Mouse (Mus musculus): ENCODE measurements around the gene Aox3. TPM values are rescaled to one million over a fixed set of nuclear protein-coding genes. Genes with fewer than 3 reads are reported as not detected.

The Aox3 gene
- total RNA-seq, 2 experiments from 2014 or later = 1.8 to 5.3 TPM

DNA sequence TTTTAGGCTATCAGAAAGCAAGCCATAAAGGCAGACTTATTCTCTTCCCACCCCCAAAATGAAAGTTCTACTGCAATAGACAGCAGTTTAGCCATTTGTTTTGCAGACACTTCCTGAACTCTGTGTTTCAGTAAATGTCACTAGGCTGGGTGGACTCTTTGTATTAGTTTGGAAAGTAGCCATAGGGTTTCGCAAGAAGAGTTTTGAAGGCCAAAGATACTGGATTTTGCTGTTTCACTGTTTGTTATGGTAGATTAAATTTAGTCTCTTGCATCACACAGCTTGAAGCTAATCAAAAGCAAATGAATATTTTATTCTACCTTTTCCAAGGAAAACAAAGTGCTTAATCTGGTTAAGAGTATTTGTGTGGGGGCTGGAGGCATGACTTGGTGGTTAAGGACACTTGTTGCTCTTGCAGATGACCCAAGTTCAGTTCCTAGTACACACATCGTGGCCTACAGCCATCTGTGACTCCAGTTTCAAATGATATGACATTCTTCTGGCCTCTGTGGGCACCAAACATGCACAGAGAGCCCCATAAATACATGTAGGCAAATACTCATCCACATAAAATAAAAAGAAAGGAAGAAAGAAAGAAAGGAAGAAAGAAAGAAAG, 11.3 kb upstream of the Aox3 start:
- intact Hi-C loops (cut with DNase I) = no loop called here
- DNase-seq (ENCODE audit: low spot score in 2 of 2) = no peak

DNA sequence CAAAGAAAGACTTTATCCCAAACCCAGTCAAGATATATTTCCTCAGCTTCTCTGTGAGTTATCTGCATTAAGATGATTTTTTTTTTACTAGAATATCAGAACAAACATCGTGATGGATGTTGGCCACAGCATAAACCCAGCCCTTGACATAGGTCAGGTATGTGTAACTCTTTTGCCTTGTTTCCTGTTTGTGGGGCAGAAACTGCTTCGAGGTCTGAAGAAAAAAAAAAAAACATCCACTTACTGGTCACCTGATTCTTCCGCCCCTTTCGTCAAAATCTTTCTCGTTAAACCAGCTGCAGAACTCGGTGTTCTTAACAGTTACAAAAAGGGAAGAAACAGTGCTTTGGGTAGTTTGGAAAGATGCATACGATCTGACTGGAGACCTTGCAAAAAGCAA, 10.4 kb upstream of the Aox3 start:
- intact Hi-C loops (cut with DNase I) = no loop called here
- no peak for DNase-seq (ENCODE audit: low spot score in 2 of 2)

DNA sequence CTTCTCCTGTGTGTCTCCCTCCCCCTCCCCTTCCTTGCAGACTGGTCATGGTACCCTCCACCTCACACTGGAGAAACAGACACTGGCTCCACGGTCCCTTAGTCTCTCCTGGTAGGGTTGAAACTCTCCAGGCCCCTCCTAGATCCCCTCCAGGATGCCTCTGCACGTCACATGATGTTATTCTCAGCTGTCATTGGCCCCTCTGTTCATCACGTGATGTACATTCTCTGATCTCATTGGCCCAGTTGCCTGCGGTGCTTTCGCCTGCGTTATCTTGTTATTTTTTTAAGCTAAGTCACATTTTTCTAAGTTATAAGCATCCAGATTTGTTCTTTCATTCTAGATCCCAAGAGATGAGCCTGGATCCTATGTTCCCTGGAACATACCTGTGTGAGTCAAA, 7.2 kb upstream of the Aox3 start:
- DNase-seq (ENCODE audit: low spot score in 2 of 2) = no peak
- intact Hi-C loops (cut with DNase I) = no loop called here

DNA sequence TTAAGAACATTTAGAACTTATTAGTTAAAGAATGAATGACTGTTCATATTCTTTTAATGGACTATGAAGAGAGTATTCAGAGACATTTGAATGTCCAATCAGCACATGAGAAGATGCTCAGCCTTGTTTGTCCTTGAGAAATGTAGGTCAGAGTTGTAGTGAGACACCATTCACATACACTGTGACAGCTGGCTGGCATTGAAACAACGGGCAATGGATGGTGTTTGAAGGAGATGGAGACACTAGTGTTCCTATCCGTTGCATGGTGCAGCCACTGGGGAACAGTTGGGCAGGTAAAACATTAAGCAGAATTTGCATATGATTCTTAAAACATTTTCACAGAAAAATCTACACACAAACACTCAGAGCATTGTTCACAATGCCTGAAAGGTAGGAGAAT, 5.9 kb upstream of the Aox3 start:
- intact Hi-C loops (cut with DNase I) = no loop called here
- no peak for DNase-seq (ENCODE audit: low spot score in 2 of 2)

DNA sequence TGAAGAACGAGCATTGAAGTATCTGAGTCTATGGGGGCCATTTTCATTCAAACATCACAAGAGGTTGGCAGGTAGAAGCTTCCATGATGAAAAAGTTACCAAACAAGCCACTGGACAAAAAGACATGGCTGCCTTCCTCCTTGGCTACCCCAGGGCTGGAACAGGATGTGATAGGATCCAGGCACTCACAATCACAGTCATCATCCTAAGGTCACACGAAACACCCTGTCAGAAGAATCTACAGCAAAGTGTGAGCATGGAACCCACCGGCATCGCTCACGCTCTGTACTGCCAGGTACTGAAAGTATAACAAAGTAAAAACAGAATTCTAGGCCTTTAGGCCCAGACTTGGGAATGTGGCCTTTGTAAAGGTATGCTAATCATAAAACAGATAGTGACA, 2.7 kb upstream of the Aox3 start:
- no peak for DNase-seq (ENCODE audit: low spot score in 2 of 2)
- intact Hi-C loops (cut with DNase I) = no loop called here

DNA sequence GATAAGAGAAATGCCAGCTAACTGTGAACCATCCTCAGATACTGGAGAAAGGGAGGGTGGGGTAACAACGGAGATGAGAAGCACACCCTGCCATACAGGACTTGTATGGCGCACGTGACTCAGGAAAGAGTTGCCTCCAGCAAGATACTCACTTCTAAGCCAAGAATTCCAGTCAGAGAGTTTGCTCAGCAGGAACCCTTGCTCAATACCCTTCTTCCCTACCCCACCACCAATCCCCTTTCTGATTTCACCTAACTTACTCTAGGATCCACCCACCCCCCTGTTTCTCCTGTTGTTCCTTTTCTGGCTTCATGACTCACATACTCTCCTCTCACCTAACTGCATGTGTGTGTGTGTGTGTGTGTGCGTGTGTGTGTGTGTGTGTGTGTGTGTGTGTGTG, 1.6 kb upstream of the Aox3 start:
- intact Hi-C loops (cut with DNase I) = no loop called here
- no peak for DNase-seq (ENCODE audit: low spot score in 2 of 2)

DNA sequence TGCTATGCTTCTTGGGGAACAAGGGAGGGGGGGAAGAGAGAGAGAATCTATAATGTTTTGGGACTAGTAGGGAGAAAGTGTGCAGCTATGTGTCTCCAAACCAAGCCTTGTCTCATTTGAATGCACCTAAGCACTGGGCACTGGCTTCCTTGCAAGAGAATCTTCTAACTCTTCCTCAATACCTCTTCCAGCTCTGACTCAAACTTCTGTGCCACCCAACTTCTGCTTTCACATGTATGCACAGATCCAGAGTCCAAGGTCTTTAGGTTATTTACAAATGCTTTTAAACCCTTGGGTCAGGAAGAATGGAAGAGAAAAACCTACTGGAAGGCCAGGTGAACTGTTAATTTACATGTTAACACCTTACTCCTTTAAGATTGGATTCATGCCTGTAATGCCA, 511 bp downstream of the Aox3 start:
- intact Hi-C loops (cut with DNase I) = no loop called here
- DNase-seq (ENCODE audit: low spot score in 2 of 2) = no peak

DNA sequence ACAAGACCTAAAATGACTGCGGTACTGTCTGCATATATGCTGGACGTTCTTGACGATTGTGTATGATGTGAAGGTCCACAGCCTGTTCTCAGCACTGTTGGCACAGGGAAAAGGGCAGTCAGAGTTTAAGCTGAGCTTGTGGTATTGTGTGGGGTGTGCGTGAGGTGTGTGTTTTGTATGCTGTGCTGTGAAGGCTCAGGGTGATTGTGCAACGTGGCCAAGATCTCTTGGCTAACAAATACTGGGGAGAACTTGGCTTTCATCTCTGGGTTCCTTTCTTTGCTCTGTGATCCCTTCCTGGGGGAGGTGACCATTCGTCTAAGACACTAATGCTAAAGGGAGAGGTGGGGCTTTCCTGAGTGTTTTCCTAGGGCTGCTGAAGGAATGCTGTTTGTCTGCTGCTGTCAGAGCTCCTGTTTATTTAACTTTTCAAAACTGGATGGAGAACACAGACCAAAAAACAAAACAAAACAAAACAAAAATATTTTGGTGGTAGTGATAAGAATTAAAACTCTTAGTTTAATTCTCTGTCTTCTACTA, 1.2 kb downstream of the Aox3 start:
- intact Hi-C loops (cut with DNase I) = no loop called here
- no peak for DNase-seq (ENCODE audit: low spot score in 2 of 2)

DNA sequence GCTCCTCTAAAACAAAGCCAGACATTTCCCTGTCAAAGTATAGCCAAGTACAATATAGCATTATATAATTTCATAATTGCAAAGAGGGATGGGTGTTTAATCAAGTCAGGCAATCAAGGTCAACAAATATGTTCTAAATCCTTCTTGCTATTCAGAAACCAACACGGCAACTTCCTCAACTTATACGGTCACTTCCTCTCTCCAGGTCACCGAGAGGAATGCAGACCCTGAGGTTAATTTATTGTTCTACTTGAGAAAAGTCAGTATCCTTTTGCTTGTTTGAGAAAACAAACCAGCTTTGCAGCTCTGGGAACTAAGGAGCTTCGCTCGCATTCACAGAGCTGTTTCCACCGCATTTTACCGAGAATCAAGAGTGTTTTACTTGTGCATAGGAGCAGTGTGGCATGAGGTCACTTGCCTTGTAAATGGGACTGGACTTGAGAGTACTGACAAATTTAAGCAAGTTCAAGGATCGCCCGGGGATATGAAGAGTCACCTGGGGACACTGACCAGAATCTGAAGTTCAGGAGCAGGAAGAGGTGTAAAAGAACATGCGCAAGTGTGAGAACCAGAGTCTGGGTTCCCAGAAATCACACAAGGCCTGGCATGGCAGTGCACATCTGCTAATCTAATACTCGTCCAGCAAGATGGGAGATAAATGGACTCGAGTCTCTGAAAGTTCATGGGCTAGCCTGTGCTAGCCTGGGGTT, 1.9 kb downstream of the Aox3 start:
- intact Hi-C loops (cut with DNase I) = no loop called here
- DNase-seq (ENCODE audit: low spot score in 2 of 2) = no peak

DNA sequence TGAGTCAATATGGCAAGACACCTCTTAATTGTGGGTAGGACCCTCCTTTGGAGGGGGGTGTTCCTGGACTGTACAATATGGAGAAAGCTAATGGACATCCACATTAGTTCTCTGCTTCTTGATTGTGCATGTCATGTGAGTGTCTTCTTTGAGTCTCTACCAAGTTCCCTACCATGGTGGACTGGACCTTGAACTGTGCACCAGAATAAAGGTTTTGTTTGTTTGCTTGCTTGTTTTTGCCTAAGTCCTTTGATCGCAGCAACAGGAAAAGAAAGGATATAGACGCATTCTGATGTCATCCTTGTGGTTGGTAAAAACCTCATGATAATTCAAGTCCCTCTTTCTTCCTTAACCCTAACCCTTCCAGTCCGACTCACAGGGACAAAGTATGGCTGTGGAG, 5.3 kb downstream of the Aox3 start:
- no peak for DNase-seq (ENCODE audit: low spot score in 2 of 2)
- intact Hi-C loops (cut with DNase I) = no loop called here

DNA sequence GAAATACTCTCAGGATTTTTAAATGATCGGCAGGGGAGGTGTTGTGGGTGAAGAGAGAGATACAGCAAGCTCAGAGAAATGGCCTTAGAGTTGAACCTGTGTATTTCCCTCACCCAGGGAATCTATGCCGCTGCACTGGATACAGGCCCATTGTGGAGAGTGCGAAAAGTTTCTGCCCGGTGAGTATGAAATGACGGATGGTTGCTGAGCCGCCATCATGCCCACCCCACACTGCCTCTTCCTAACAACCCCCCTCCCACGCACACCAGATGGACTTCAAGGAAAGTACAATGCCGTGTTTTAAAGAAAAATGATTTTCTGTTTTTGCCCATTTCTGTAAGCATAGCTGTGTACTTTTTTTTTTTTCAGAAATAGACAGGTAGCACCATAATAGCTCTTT, 12.0 kb downstream of the Aox3 start:
- intact Hi-C loops (cut with DNase I) = no loop called here
- DNase-seq (ENCODE audit: low spot score in 2 of 2) = peak in 1 of 2 experiments; percentile 13

DNA sequence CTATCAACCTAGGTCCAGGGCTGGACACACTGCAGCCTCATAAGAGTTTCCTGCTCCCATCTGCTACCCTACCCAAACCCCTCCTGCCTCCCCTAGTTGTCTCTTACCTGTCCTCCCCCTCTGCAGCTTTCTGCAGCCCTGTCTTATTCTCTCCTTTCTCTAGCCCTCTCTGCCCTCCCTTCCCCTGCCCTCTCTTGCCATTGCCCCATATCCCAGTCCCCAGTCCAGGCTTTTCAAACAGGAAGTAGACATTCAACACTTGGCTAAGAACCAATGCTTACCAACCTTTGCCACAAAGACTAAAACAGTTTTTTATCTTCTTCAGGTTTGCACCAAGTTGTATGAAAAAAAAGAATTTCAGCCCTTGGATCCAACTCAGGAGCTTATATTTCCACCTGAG, 25.0 kb downstream of the Aox3 start:
- intact Hi-C loops (cut with DNase I) = no loop called here
- DNase-seq (ENCODE audit: low spot score in 2 of 2) = no peak

DNA sequence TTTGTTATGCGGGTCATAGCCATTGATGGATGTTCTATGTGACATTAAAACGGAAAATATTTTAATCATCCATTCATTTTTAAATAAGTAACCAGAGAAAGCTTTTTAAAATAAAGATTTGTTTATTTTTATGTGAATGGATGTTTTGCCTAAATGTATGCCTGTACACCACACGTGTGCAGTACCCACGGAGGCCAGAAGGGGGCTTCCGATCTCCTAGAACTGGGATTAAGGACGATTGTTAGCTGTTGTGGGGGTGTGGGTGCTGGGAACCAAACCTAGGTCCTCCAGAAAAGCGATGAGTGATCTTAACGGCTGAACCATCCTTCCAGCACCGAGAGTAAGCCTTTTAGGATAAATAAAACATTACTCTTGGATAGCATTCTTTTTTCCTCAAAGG, 26.1 kb downstream of the Aox3 start:
- intact Hi-C loops (cut with DNase I) = no loop called here
- no peak for DNase-seq (ENCODE audit: low spot score in 2 of 2)

DNA sequence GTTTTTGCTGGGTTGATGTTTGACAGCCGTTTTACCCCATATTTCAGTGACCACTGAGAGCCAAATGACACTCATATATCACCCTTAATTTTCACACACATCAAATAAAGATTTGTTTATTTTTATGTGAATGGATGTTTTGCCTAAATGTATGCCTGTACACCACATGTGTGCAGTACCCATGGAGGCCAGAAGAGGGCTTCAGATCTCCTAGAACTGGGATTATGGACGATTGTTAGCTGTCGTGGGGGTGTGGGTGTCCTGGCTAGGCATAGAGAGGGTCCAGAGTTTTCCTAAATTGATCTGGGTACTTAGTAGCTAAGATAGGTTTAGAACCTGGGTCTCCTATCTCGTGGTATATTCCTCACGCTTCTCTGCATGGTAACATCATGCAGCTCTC, 27.7 kb downstream of the Aox3 start:
- intact Hi-C loops (cut with DNase I) = loop anchor here (5.0 kb wide), 1 partner anchor 168 kb away; no protein-coding TSS in a partner anchor
- DNase-seq (ENCODE audit: low spot score in 2 of 2) = no peak

DNA sequence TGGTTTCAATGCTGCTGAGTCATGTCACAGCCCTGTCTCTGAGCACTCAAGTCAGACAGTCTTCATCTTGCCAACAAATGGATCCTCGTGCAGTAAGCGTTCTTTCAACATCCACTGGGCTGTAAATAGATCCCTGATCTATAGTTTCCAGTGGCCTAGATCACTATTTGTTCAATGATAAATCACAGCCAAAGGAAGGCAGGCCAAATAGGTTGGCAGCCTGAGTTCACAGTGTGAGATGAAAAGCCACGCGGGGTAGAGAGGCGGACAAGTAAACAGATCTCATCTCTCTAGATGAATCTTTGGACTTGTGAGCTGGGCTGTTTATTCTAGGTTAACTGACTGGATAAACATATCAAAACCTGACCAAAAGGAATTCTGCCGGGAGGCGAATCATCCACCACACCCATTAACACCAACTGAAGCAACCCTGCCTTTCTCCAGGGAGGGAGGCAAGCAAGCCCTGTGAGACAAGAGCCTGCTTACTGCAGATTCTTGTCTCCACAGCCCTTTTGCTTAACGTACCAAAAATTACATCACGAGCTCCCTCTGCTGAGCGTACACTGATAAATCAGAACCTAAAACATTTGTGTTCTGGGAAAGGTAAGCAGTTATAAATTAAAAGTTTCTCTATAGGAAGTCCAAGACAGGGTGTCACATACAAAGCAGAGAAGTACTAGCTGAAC, 31.6 kb downstream of the Aox3 start:
- peak in 1 of 2 experiments; percentile 51 for DNase-seq (ENCODE audit: low spot score in 2 of 2)
- intact Hi-C loops (cut with DNase I) = loop anchor here (5.0 kb wide), 2 partner anchors 172 to 722 kb away; no protein-coding TSS in a partner anchor

DNA sequence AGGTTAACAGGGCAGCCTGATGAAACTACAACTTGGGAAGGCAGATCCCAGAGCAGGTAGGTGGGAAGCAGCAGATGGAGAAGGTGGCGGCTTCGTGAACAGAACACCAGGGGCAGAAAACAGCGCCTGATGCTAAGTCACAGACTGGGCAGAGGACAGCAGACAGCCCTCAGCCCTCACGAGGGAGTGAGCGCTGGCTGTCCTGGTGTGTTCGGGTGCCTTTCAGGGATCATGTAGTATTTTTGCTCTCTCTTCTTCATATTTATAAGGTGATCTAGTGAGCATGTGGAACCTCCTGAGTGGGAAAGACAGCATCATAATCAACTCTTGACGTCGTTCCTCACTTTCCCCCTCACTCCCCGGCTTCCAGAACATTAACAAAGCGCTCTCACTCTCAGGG, 33.1 kb downstream of the Aox3 start:
- DNase-seq (ENCODE audit: low spot score in 2 of 2) = no peak
- intact Hi-C loops (cut with DNase I) = loop anchor here (5.0 kb wide), 1 partner anchor 724 kb away; no protein-coding TSS in a partner anchor

DNA sequence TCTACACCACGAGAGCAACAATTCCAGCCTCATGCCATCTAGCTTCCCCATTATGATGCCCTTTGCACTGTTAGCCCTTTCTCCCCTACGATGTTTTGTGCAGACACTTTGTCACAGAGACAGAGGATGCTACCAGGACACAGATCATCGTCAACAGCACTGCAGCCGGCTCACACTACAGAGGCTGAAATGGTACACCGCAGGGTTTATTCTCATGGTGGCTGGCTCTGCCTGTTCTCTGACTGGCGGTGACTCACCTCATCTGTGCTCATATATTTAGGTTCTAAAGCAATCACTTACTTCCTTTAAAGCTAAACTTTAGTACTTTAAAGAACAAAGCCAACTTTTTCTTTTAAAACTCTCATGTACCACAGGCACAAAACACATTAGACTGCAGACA, 34.8 kb downstream of the Aox3 start:
- intact Hi-C loops (cut with DNase I) = loop anchor here (5.0 kb wide), 1 partner anchor 725 kb away; no protein-coding TSS in a partner anchor
- no peak for DNase-seq (ENCODE audit: low spot score in 2 of 2)

DNA sequence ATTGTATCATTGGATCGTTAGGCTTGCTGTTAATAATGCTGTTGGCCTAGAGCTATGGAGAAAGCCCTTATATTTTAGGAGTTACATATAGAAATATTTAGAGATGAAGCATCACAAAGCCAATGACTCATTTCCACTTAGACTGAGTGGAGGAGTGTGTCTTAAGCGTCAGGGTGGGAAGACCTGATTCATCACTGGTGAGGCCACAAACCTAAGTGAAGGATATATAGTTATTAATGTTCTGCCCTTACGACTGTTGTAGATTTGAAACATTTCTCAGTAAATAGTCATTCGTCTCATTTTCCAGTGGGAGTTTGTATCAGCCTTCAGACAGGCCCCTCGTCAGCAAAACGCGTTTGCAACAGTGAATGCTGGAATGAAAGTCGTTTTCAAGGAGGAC, 39.3 kb downstream of the Aox3 start:
- intact Hi-C loops (cut with DNase I) = no loop called here
- no peak for DNase-seq (ENCODE audit: low spot score in 2 of 2)

DNA sequence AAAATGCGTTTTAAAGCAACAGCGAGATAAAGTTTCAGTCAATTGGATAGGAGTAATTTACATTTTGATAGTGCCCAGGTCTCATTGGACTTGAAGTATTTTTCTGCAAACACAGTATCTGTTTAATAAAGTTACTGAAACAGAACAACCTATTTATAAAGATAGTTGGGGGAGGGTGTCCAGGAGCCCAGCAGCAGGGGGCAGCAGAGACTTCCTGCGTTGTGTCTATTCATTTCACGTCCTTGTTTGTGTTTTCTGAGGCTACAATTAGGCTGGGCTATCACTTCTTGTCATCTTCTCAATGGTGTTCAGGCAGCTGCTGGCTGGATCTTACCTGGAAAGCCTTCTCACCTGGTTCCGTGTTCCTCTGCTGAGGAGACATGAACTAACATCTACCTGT, 43.8 kb downstream of the Aox3 start:
- no peak for DNase-seq (ENCODE audit: low spot score in 2 of 2)
- intact Hi-C loops (cut with DNase I) = loop anchor here (2.0 to 5.0 kb wide), 2 partner anchors 114 to 141 kb away; no protein-coding TSS in a partner anchor

DNA sequence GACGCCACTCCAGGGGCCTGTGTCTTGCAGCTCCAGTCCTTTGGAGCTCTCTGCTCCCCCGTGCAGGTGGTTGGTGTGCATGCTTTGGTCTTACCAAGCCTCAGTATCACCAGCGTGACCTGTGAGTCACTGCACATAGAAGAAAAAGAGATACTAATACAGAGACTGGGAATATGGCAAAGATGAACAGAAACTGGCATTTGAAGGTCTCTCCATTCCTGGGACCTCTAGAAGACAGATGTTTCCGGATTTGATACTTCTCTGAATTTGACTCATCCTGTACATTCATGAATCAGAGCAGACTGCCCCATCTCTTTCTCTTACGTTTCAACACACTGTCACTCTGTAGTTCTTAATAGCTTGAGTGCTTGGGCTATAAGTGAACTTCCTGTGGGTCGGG, 57.0 kb downstream of the Aox3 start:
- no peak for DNase-seq (ENCODE audit: low spot score in 2 of 2)
- intact Hi-C loops (cut with DNase I) = no loop called here
